Mouse (Mus musculus): ENCODE data around the gene Plekhh2.
A peak's percentile ranks its signal among the peaks of the same experiment; 100 is the strongest.

The Plekhh2 gene

GRCm38 (mm10) chr17:84615811-84616210, 104.1 kb downstream of the Plekhh2 start:
- DNase-seq, result no peak

GRCm38 (mm10) chr17:84616526-84617074, 104.9 kb downstream of the Plekhh2 start:
- no peak for DNase-seq

GRCm38 (mm10) chr17:84617953-84618352, 106.3 kb downstream of the Plekhh2 start:
- no peak for DNase-seq

GRCm38 (mm10) chr17:84619112-84619511, 107.4 kb downstream of the Plekhh2 start:
- no peak for DNase-seq

- no peak for DNase-seq
These were observed 108.4 kb downstream of the Plekhh2 start for GRCm38 (mm10) chr17:84620076-84620475.

GRCm38 (mm10) chr17:84620610-84621009, 108.9 kb downstream of the Plekhh2 start:
- DNase-seq, result no peak

- DNase-seq, result no peak
These were observed 109.5 kb downstream of the Plekhh2 start for GRCm38 (mm10) chr17:84621209-84621608.

- no peak for DNase-seq
These were observed 110.3 kb downstream of the Plekhh2 start for GRCm38 (mm10) chr17:84622028-84622427.

- no peak for DNase-seq
These were observed 111.2 kb downstream of the Plekhh2 start for GRCm38 (mm10) chr17:84622873-84623272.

GRCm38 (mm10) chr17:84626276-84626856, 114.7 kb downstream of the Plekhh2 start, which contains the start of gene Dync2li1:
Dync2li1 (plus strand) TSS chr17:84626496.
- peak; percentile 79 for DNase-seq

GRCm38 (mm10) chr17:84626857-84627305, 115.2 kb downstream of the Plekhh2 start:
- no peak for DNase-seq

- no peak for DNase-seq
These were observed 116.0 kb downstream of the Plekhh2 start for GRCm38 (mm10) chr17:84627721-84628120.

- no peak for DNase-seq
These were observed 116.9 kb downstream of the Plekhh2 start for GRCm38 (mm10) chr17:84628611-84629010.

GRCm38 (mm10) chr17:84631836-84632235, 120.1 kb downstream of the Plekhh2 start:
- DNase-seq, result no peak

- DNase-seq, result peak; percentile 56
These were observed 121.7 kb downstream of the Plekhh2 start for GRCm38 (mm10) chr17:84633443-84633842.

- no peak for DNase-seq
These were observed 124.6 kb downstream of the Plekhh2 start for GRCm38 (mm10) chr17:84636328-84636727.

- DNase-seq, result peak; percentile 14
These were observed 126.3 kb downstream of the Plekhh2 start for GRCm38 (mm10) chr17:84637971-84638370.

GRCm38 (mm10) chr17:84639796-84640378, 128.2 kb downstream of the Plekhh2 start:
- no peak for DNase-seq

- peak; percentile 61 for DNase-seq
These were observed 130.2 kb downstream of the Plekhh2 start for GRCm38 (mm10) chr17:84641893-84642292.

GRCm38 (mm10) chr17:84642324-84642723, 130.6 kb downstream of the Plekhh2 start:
- no peak for DNase-seq

- DNase-seq, result no peak
These were observed 132.8 kb downstream of the Plekhh2 start for GRCm38 (mm10) chr17:84644292-84645050.

- DNase-seq, result no peak
These were observed 133.4 kb downstream of the Plekhh2 start for GRCm38 (mm10) chr17:84645119-84645518.

GRCm38 (mm10) chr17:84645894-84646293, 134.2 kb downstream of the Plekhh2 start:
- DNase-seq, result no peak

- no peak for DNase-seq
These were observed 134.8 kb downstream of the Plekhh2 start for GRCm38 (mm10) chr17:84646477-84646876.
